8 mouse cellular contexts compared by ENCODE assay signal in the genomic region with DNA sequence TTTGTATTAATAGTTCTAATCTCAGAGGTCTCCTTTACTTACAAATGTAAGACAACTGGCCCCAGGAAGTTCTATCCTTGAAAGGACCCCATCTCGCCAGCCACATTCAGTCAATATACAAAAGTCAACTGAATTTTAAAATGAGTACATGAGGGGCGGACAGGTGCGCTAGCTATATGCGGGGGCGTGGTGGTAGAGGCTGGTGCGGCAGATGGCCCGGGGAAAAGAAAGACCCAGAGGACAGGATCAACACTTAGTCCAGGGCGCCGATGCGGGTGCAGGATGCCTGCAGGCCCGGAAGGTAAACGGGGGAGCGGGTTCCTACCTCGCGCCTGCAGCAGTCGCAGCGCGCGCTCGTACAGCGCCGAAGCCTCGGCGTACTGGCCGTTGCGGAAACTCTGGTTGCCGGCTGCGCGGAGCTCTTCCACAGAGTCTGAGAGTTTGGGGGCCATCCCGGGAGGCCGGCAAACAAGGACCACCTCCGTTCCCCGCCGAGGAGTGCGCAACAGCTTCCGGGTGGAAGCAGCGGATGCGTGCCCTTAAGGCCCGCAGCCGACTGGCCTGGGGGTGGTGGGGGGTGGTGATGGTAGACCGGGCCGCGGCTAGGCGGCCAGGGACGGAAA. TPM values are rescaled to one million over a fixed set of nuclear protein-coding genes. Genes with fewer than 3 reads are reported as not detected.
DNase-seq lines count a peak whose midpoint lies in the region; ATAC-seq and TF ChIP-seq lines count a peak whose summit lies in the region.

A gene (plus strand): TSS at position 181 of the 623 bp plus-strand sequence.

- intact Hi-C loops in gastrocnemius, postnatal 36 days (cut with DNase I), result no loop called here

- no peak; the same call in 1 of the 2 replicates for ATAC-seq in embryonic facial prominence, embryonic 11.5 days (replicated peaks; ENCODE audit: insufficient number of reproducible peaks, low FRiP score, low TSS enrichment, low read depth)
- peak; percentile 33 for ATAC-seq in heart, embryonic 16.5 days (replicated peaks; ENCODE audit: extremely low read depth, insufficient read depth, low FRiP score)
- ATAC-seq in midbrain, embryonic 12.5 days (ENCODE audit: low FRiP score, low read depth), result peak; percentile 55

- no peak for DNase-seq in gastrocnemius, postnatal 4 days (ENCODE audit: low spot score in 2 of 2)
- no peak for DNase-seq in gastrocnemius, postnatal 36 days
- peak; percentile 54 for DNase-seq in embryonic facial prominence, embryonic 11.5 days (ENCODE audit: low spot score)
- DNase-seq in left cerebral cortex, adult 18-20 months (ENCODE audit: low spot score in 2 of 2), result peak in 1 of 2 experiments; percentile 29
- DNase-seq in natural killer cell, adult 2 months (ENCODE audit: low spot score in 2 of 2), result no peak

- no peaks in the 10 kb centered on the region for H3K27me3 ChIP-seq in E14TG2a.4 (ENCODE audit: insufficient read depth, low read length)
- no peaks in the 10 kb centered on the region for H3K27me3 ChIP-seq in embryonic facial prominence, embryonic 11.5 days (ENCODE audit: control insufficient read depth, insufficient read depth, low read length)
- H3K27me3 ChIP-seq in heart, embryonic 16.5 days (ENCODE audit: control insufficient read depth, insufficient read depth, low read length), result no peaks in the 10 kb centered on the region
- no peaks in the 10 kb centered on the region for H3K27me3 ChIP-seq in midbrain, embryonic 12.5 days

- H3K4me1 ChIP-seq in E14TG2a.4 (replicated peaks; ENCODE audit: low read depth, low read length), result peaks cover 66% of the 10 kb centered on the region
- H3K4me1 ChIP-seq in embryonic facial prominence, embryonic 11.5 days (ENCODE audit: control insufficient read depth, insufficient read depth, low read length), result no peaks in the 10 kb centered on the region; the same call in 1 of the 2 replicates
- peaks cover 22% of the 10 kb centered on the region for H3K4me1 ChIP-seq in heart, embryonic 16.5 days (ENCODE audit: control insufficient read depth, insufficient read depth, low read length)
- H3K4me1 ChIP-seq in midbrain, embryonic 12.5 days, result peaks cover 28% of the 10 kb centered on the region

- H3K4me3 ChIP-seq in E14TG2a.4 (replicated peaks; ENCODE audit: low read length), result peak within 1 kb of the TSS; percentile 96
- peak within 1 kb of the TSS; percentile 92 for H3K4me3 ChIP-seq in embryonic facial prominence, embryonic 11.5 days (ENCODE audit: low read depth, low read length)
- peak within 1 kb of the TSS; percentile 96 for H3K4me3 ChIP-seq in heart, embryonic 16.5 days (ENCODE audit: low read length)
- peak within 1 kb of the TSS; percentile 81 for H3K4me3 ChIP-seq in midbrain, embryonic 12.5 days

- no peaks in the 10 kb centered on the region for H3K9me3 ChIP-seq in E14TG2a.4 (ENCODE audit: low read length)
- H3K9me3 ChIP-seq in embryonic facial prominence, embryonic 11.5 days (replicated peaks; ENCODE audit: control insufficient read depth, low read length), result no peaks in the 10 kb centered on the region
- no peaks in the 10 kb centered on the region for H3K9me3 ChIP-seq in heart, embryonic 16.5 days (replicated peaks; ENCODE audit: control insufficient read depth, low read length)
- no peaks in the 10 kb centered on the region for H3K9me3 ChIP-seq in midbrain, embryonic 12.5 days

- peaks cover 46% of the 10 kb centered on the region for H3K36me3 ChIP-seq in E14TG2a.4 (ENCODE audit: insufficient read depth, low read length)
- no peaks in the 10 kb centered on the region for H3K36me3 ChIP-seq in embryonic facial prominence, embryonic 11.5 days (replicated peaks; ENCODE audit: control insufficient read depth, insufficient read depth, low read depth, low read length)
- H3K36me3 ChIP-seq in heart, embryonic 16.5 days (ENCODE audit: control insufficient read depth, insufficient read depth), result peaks cover 6% of the 10 kb centered on the region; the same call in 1 of the 2 replicates
- peaks cover 17% of the 10 kb centered on the region for H3K36me3 ChIP-seq in midbrain, embryonic 12.5 days

- TF ChIP-seq CTCF in E14TG2a.4 (conservative IDR thresholded peaks at IDR 0.05; ENCODE audit: low read length), result no peak

- peak within 1 kb of the TSS; percentile 84 for H3K9ac ChIP-seq in embryonic facial prominence, embryonic 11.5 days (replicated peaks; ENCODE audit: low read length)
- H3K9ac ChIP-seq in heart, embryonic 16.5 days (ENCODE audit: low read length), result peak within 1 kb of the TSS; percentile 93
- H3K9ac ChIP-seq in midbrain, embryonic 12.5 days (replicated peaks), result peak within 1 kb of the TSS; percentile 84

- H3K4me2 ChIP-seq in embryonic facial prominence, embryonic 11.5 days (ENCODE audit: low read depth, low read length), result peak within 1 kb of the TSS; percentile 75
- peak within 1 kb of the TSS; percentile 95 for H3K4me2 ChIP-seq in heart, embryonic 16.5 days (ENCODE audit: low read depth, low read length)
- H3K4me2 ChIP-seq in midbrain, embryonic 12.5 days (replicated peaks), result peak within 1 kb of the TSS; percentile 93

- WGBS in embryonic facial prominence, embryonic 11.5 days, result under 1% methylated on average over 45 of the region's 45 CpGs
- under 1% methylated on average over 45 of the region's 45 CpGs for WGBS in heart, embryonic 16.5 days
- WGBS in midbrain, embryonic 12.5 days, result under 1% methylated on average over 45 of the region's 45 CpGs

- peak within 1 kb of the TSS; percentile 70 for H3K27ac ChIP-seq in embryonic facial prominence, embryonic 11.5 days (replicated peaks; ENCODE audit: low read depth, low read length)
- peak within 1 kb of the TSS; percentile 72 for H3K27ac ChIP-seq in heart, embryonic 16.5 days (ENCODE audit: low read length)
- peak within 1 kb of the TSS; percentile 77 for H3K27ac ChIP-seq in midbrain, embryonic 12.5 days (replicated peaks)

RNA-seq across cellular contexts. Expression of the gene that starts here (rescaled TPM):
- 10 to 100 TPM; 19.1 to 21.3 TPM for total RNA-seq in gastrocnemius, postnatal 4 days (2021)
- 1 to 10 TPM; 6.1 to 9.8 TPM for total RNA-seq in gastrocnemius, postnatal 36 days (2021)
- polyA plus RNA-seq in embryonic facial prominence, embryonic 11.5 days (2014; fragmentation: Nextera tagmentation; extraction: Ambion mirVana), result 26.5 and 31.4 TPM in 2 replicates
- 15.2 and 17.8 TPM in 2 replicates for polyA plus RNA-seq in heart, embryonic 16.5 days (2015; fragmentation: Nextera tagmentation; extraction: Ambion mirVana)
- 10 to 100 TPM; 37.9 to 41.2 TPM for total RNA-seq in left cerebral cortex, adult 18-20 months (2021)
- 39.6 and 42.3 TPM in 2 replicates for polyA plus RNA-seq in midbrain, embryonic 12.5 days (2016; fragmentation: Nextera tagmentation; extraction: Ambion mirVana)
